Mouse (Mus musculus): ENCODE results near the gene Fam173a. TPM values are rescaled to one million over a fixed set of nuclear protein-coding genes. Genes with fewer than 3 reads are reported as not detected.

Gene Fam173a
- polyA plus RNA-seq, 1 experiment from 2014 or later, result 93.8 TPM

GRCm38 (mm10) chr17:25835816-25836215 is 43.1 kb upstream of the Fam173a start:
- Histone ChIP-seq H3K27ac (ENCODE audit: low read depth) (no peak overlapping the region), H3K4me2 (ENCODE audit: low read length) (no peak overlapping the region), H3K4me3 (ENCODE audit: low read depth, low read length) (no peak overlapping the region), H3K9me3 (ENCODE audit: control insufficient read depth, low read length) (no peaks in the 10 kb centered on the region), H3K4me1 (replicated peaks; ENCODE audit: control insufficient read depth, insufficient read depth, low read length) (peaks cover 37% of the 10 kb centered on the region), H3K27me3 (replicated peaks; ENCODE audit: control insufficient read depth, insufficient read depth, low read length) (no peaks in the 10 kb centered on the region), H3K36me3 (ENCODE audit: control insufficient read depth, insufficient read depth, low read length) (peaks cover 48% of the 10 kb centered on the region), H3K9ac (ENCODE audit: low read length) (no peak overlapping the region)
- 94% methylated on average over 16 of the region's 16 CpGs for WGBS
- ATAC-seq (replicated peaks; ENCODE audit: low FRiP score, low TSS enrichment, low read depth) (no peak), DNase-seq (ENCODE audit: low spot score) (no peak)

- Histone ChIP-seq H3K4me3 (ENCODE audit: low read depth, low read length) (no peak overlapping the region), H3K4me2 (ENCODE audit: low read length) (no peak overlapping the region), H3K36me3 (ENCODE audit: control insufficient read depth, insufficient read depth, low read length) (peaks cover 48% of the 10 kb centered on the region), H3K9ac (ENCODE audit: low read length) (no peak overlapping the region), H3K27me3 (replicated peaks; ENCODE audit: control insufficient read depth, insufficient read depth, low read length) (no peaks in the 10 kb centered on the region), H3K27ac (ENCODE audit: low read depth) (no peak overlapping the region), H3K4me1 (replicated peaks; ENCODE audit: control insufficient read depth, insufficient read depth, low read length) (peaks cover 40% of the 10 kb centered on the region), H3K9me3 (ENCODE audit: control insufficient read depth, low read length) (no peaks in the 10 kb centered on the region)
- ATAC-seq (replicated peaks; ENCODE audit: low FRiP score, low TSS enrichment, low read depth) (no peak), DNase-seq (ENCODE audit: low spot score) (no peak)
- 96% methylated on average over 7 of the region's 7 CpGs for whole genome bisulfite sequencing
Observed at GRCm38 (mm10) chr17:25835301-25835700, 42.6 kb upstream of the Fam173a start.

GRCm38 (mm10) chr17:25834595-25835222 is 42.0 kb upstream of the Fam173a start:
- WGBS, result 83% methylated on average over 12 of the region's 12 CpGs

GRCm38 (mm10) chr17:25833961-25834594 is 41.4 kb upstream of the Fam173a start:
- WGBS, result 21% methylated on average over 6 of the region's 6 CpGs

More at GRCm38 (mm10) chr17:25834595-25835222, 42.0 kb upstream of the Fam173a start:
- H3K36me3 ChIP-seq (ENCODE audit: control insufficient read depth, insufficient read depth, low read length), result peaks cover 47% of the 10 kb centered on the region
- H3K4me3 ChIP-seq (ENCODE audit: low read depth, low read length), result peak overlapping the region; percentile 61; the same call in 1 of the 2 replicates
- H3K27me3 ChIP-seq (replicated peaks; ENCODE audit: control insufficient read depth, insufficient read depth, low read length), result no peaks in the 10 kb centered on the region
- no peak for ATAC-seq (replicated peaks; ENCODE audit: low FRiP score, low TSS enrichment, low read depth)
- no peak overlapping the region for H3K27ac ChIP-seq (ENCODE audit: low read depth)
- peak overlapping the region; percentile 73 for H3K4me2 ChIP-seq (ENCODE audit: low read length)
- no peak for DNase-seq (ENCODE audit: low spot score)
- H3K4me1 ChIP-seq (replicated peaks; ENCODE audit: control insufficient read depth, insufficient read depth, low read length), result peaks cover 46% of the 10 kb centered on the region
- peak overlapping the region; percentile 69; the same call in 1 of the 2 replicates for H3K9ac ChIP-seq (ENCODE audit: low read length)
- no peaks in the 10 kb centered on the region for H3K9me3 ChIP-seq (ENCODE audit: control insufficient read depth, low read length)

GRCm38 (mm10) chr17:25833291-25833663 is 40.6 kb upstream of the Fam173a start, which contains the start of gene Stub1:
Stub1 (minus strand) TSS chr17:25833404.
- Histone ChIP-seq H3K4me2 (ENCODE audit: low read length) (peak within 1 kb of the TSS; percentile 97), H3K27me3 (replicated peaks; ENCODE audit: control insufficient read depth, insufficient read depth, low read length) (no peaks in the 10 kb centered on the region), H3K9me3 (ENCODE audit: control insufficient read depth, low read length) (no peaks in the 10 kb centered on the region), H3K4me1 (replicated peaks; ENCODE audit: control insufficient read depth, insufficient read depth, low read length) (peaks cover 52% of the 10 kb centered on the region), H3K36me3 (ENCODE audit: control insufficient read depth, insufficient read depth, low read length) (peaks cover 35% of the 10 kb centered on the region), H3K4me3 (ENCODE audit: low read depth, low read length) (peak within 1 kb of the TSS; percentile 61), H3K9ac (ENCODE audit: low read length) (peak within 1 kb of the TSS; percentile 69), H3K27ac (ENCODE audit: low read depth) (peak within 1 kb of the TSS; percentile 94)
- ATAC-seq (replicated peaks; ENCODE audit: low FRiP score, low TSS enrichment, low read depth) (peak; percentile 59), DNase-seq (ENCODE audit: low spot score) (no peak)
- under 1% methylated on average over 24 of the region's 24 CpGs for WGBS

More at GRCm38 (mm10) chr17:25833961-25834594, 41.4 kb upstream of the Fam173a start:
- ATAC-seq (replicated peaks; ENCODE audit: low FRiP score, low TSS enrichment, low read depth) (no peak), DNase-seq (ENCODE audit: low spot score) (no peak)
- Histone ChIP-seq H3K27ac (ENCODE audit: low read depth) (peak overlapping the region; percentile 94), H3K27me3 (replicated peaks; ENCODE audit: control insufficient read depth, insufficient read depth, low read length) (no peaks in the 10 kb centered on the region), H3K36me3 (ENCODE audit: control insufficient read depth, insufficient read depth, low read length) (peaks cover 41% of the 10 kb centered on the region), H3K9me3 (ENCODE audit: control insufficient read depth, low read length) (no peaks in the 10 kb centered on the region), H3K4me2 (ENCODE audit: low read length) (peak overlapping the region; percentile 73), H3K9ac (ENCODE audit: low read length) (peak overlapping the region; percentile 69), H3K4me1 (replicated peaks; ENCODE audit: control insufficient read depth, insufficient read depth, low read length) (peaks cover 49% of the 10 kb centered on the region), H3K4me3 (ENCODE audit: low read depth, low read length) (peak overlapping the region; percentile 61)

- H3K9ac ChIP-seq (ENCODE audit: low read length), result peak overlapping the region; percentile 69
- no peaks in the 10 kb centered on the region for H3K9me3 ChIP-seq (ENCODE audit: control insufficient read depth, low read length)
- peak overlapping the region; percentile 94 for H3K27ac ChIP-seq (ENCODE audit: low read depth)
- ATAC-seq (replicated peaks; ENCODE audit: low FRiP score, low TSS enrichment, low read depth) (peak; percentile 87), DNase-seq (ENCODE audit: low spot score) (peak; percentile 100)
- peak overlapping the region; percentile 61 for H3K4me3 ChIP-seq (ENCODE audit: low read depth, low read length)
- peak overlapping the region; percentile 97 for H3K4me2 ChIP-seq (ENCODE audit: low read length)
- H3K36me3 ChIP-seq (ENCODE audit: control insufficient read depth, insufficient read depth, low read length), result peaks cover 34% of the 10 kb centered on the region
- H3K4me1 ChIP-seq (replicated peaks; ENCODE audit: control insufficient read depth, insufficient read depth, low read length), result peaks cover 55% of the 10 kb centered on the region
- no peaks in the 10 kb centered on the region for H3K27me3 ChIP-seq (replicated peaks; ENCODE audit: control insufficient read depth, insufficient read depth, low read length)
- under 1% methylated on average over 77 of the region's 77 CpGs for WGBS
Observed at GRCm38 (mm10) chr17:25832436-25833290, 40.0 kb upstream of the Fam173a start.

- no peaks in the 10 kb centered on the region for H3K27me3 ChIP-seq (replicated peaks; ENCODE audit: control insufficient read depth, insufficient read depth, low read length)
- no peaks in the 10 kb centered on the region for H3K9me3 ChIP-seq (ENCODE audit: control insufficient read depth, low read length)
- peaks cover 40% of the 10 kb centered on the region for H3K36me3 ChIP-seq (ENCODE audit: control insufficient read depth, insufficient read depth, low read length)
- WGBS, result 52% methylated on average over 21 of the region's 21 CpGs
- ATAC-seq (replicated peaks; ENCODE audit: low FRiP score, low TSS enrichment, low read depth) (no peak), DNase-seq (ENCODE audit: low spot score) (no peak)
- peak overlapping the region; percentile 97 for H3K4me2 ChIP-seq (ENCODE audit: low read length)
- H3K9ac ChIP-seq (ENCODE audit: low read length), result peak overlapping the region; percentile 68
- H3K4me1 ChIP-seq (replicated peaks; ENCODE audit: control insufficient read depth, insufficient read depth, low read length), result peaks cover 51% of the 10 kb centered on the region
- H3K27ac ChIP-seq (ENCODE audit: low read depth), result peak overlapping the region; percentile 94
- peak overlapping the region; percentile 61 for H3K4me3 ChIP-seq (ENCODE audit: low read depth, low read length)
Observed at GRCm38 (mm10) chr17:25831451-25832281, 39.0 kb upstream of the Fam173a start.

All from intestine, embryonic 14.5 days (tissue).